Mouse (Mus musculus) spleen, postnatal 10 days (tissue): ENCODE results near the gene Ptpn1.

Experiments used
- DNase-seq, 2 experiments: peaks; one replicate each; pipeline ENCODE4 v3.0.0; 2021 to 2022; ENCODE audit warnings: low spot score in 2 of 2

The Ptpn1 gene

GRCm38 (mm10) chr2:167921823-167922222 is 10.0 kb upstream of the Ptpn1 start:
- DNase-seq = peak in 1 of 2 experiments; percentile 16

- DNase-seq = no peak
Measured at GRCm38 (mm10) chr2:167924011-167924410, 7.8 kb upstream of the Ptpn1 start.

GRCm38 (mm10) chr2:167924803-167925604 is 6.9 kb upstream of the Ptpn1 start:
- peak; percentile 72 to 87 for DNase-seq

- peak in 1 of 2 experiments; percentile 26 for DNase-seq
Measured at GRCm38 (mm10) chr2:167925841-167926800, 5.7 kb upstream of the Ptpn1 start.

GRCm38 (mm10) chr2:167928002-167928526 is 3.8 kb upstream of the Ptpn1 start:
- DNase-seq = peak in 1 of 2 experiments; percentile 26

GRCm38 (mm10) chr2:167928972-167929371 is 2.9 kb upstream of the Ptpn1 start:
- no peak for DNase-seq

- DNase-seq = no peak
Measured at GRCm38 (mm10) chr2:167930975-167931374, 882 bp upstream of the Ptpn1 start.

- peak in 1 of 2 experiments; percentile 52 for DNase-seq
Measured at GRCm38 (mm10) chr2:167932727-167933231, 922 bp downstream of the Ptpn1 start.

GRCm38 (mm10) chr2:167933397-167933796 is 1.5 kb downstream of the Ptpn1 start:
- no peak for DNase-seq

- DNase-seq = no peak
Measured at GRCm38 (mm10) chr2:167935956-167936355, 4.1 kb downstream of the Ptpn1 start.

GRCm38 (mm10) chr2:167938786-167939185 is 6.9 kb downstream of the Ptpn1 start:
- DNase-seq = no peak

GRCm38 (mm10) chr2:167939204-167939603 is 7.3 kb downstream of the Ptpn1 start:
- no peak for DNase-seq

- DNase-seq = no peak
Measured at GRCm38 (mm10) chr2:167939632-167940399, 8.0 kb downstream of the Ptpn1 start.

GRCm38 (mm10) chr2:167940636-167941035 is 8.8 kb downstream of the Ptpn1 start:
- DNase-seq = no peak

GRCm38 (mm10) chr2:167941320-167941719 is 9.5 kb downstream of the Ptpn1 start:
- DNase-seq = no peak

GRCm38 (mm10) chr2:167941745-167942176 is 9.9 kb downstream of the Ptpn1 start:
- no peak for DNase-seq

- peak in 1 of 2 experiments; percentile 41 for DNase-seq
Measured at GRCm38 (mm10) chr2:167942199-167942925, 10.5 kb downstream of the Ptpn1 start.

- peak; percentile 42 to 67 for DNase-seq
Measured at GRCm38 (mm10) chr2:167942926-167943633, 11.2 kb downstream of the Ptpn1 start.

GRCm38 (mm10) chr2:167944193-167944592 is 12.3 kb downstream of the Ptpn1 start:
- DNase-seq = no peak

GRCm38 (mm10) chr2:167945451-167945850 is 13.6 kb downstream of the Ptpn1 start:
- DNase-seq = no peak
